Mouse (Mus musculus) brown adipose tissue, adult 24 weeks (tissue): ENCODE results near the gene Ube2m. TPM values are rescaled to one million over a fixed set of nuclear protein-coding genes. Genes with fewer than 3 reads are reported as not detected.

Experiments used
- H3K27ac ChIP-seq: fragments of 200-500 bp; replicated peaks from 2 replicates; pipeline ENCODE4 v1.5.1; 2012; ENCODE audit warnings: low read depth, mild to moderate bottlenecking, low read length
- H3K4me1 ChIP-seq: fragments of 200-500 bp; 2 replicates; pipeline ENCODE4 v1.6.1; 2012; ENCODE audit warnings: low read length, mixed read lengths; ENCODE audit not compliant: control insufficient read depth, insufficient read depth, insufficient read length
- H3K4me3 ChIP-seq: fragments of 200-500 bp; 2 replicates; pipeline ENCODE4 v1.5.1; 2012; ENCODE audit warnings: low read depth, mild to moderate bottlenecking, low read length, moderate library complexity; ENCODE audit not compliant: insufficient read depth
- polyA plus RNA-seq: library from polyadenylated mRNA; stranded (reverse); fragments of >200 nt; gene quantifications from 2 replicates; pipeline ENCODE4 v1.2.4, GENCODE M21; 2012; ENCODE audit not compliant: missing spikeins, insufficient read depth, insufficient read length

The Ube2m gene
- polyA plus RNA-seq, 1 experiment = 293 TPM

- no peak within 1 kb of the TSS for H3K4me3 ChIP-seq
- H3K4me1 ChIP-seq = no peaks in the 10 kb centered on the region
- H3K27ac ChIP-seq = no peak within 1 kb of the TSS
Observed at GRCm38 (mm10) chr7:12998053-12998452, 40.0 kb downstream of the Ube2m start, which contains the start of gene Slc27a5. Gene Slc27a5 (minus strand): TSS chr7:12998192.

- no peak overlapping the region for H3K4me3 ChIP-seq
- no peak overlapping the region for H3K27ac ChIP-seq
- H3K4me1 ChIP-seq = no peaks in the 10 kb centered on the region
Observed at GRCm38 (mm10) chr7:12997230-12997629, 40.8 kb downstream of the Ube2m start.

- Histone ChIP-seq H3K4me3 (no peak overlapping the region), H3K27ac (no peak overlapping the region), H3K4me1 (no peaks in the 10 kb centered on the region)
Observed at GRCm38 (mm10) chr7:12995862-12996261, 42.2 kb downstream of the Ube2m start.

GRCm38 (mm10) chr7:12993148-12993547 lies 44.9 kb downstream of the Ube2m start:
- no peak overlapping the region for H3K27ac ChIP-seq
- no peak overlapping the region for H3K4me3 ChIP-seq
- H3K4me1 ChIP-seq = no peaks in the 10 kb centered on the region

- no peak overlapping the region for H3K27ac ChIP-seq
Observed at GRCm38 (mm10) chr7:12992222-12992621, 45.9 kb downstream of the Ube2m start.

GRCm38 (mm10) chr7:12987409-12988189 lies 50.5 kb downstream of the Ube2m start:
- Histone ChIP-seq H3K4me1 (no peaks in the 10 kb centered on the region), H3K4me3 (no peak overlapping the region), H3K27ac (no peak overlapping the region)

More at GRCm38 (mm10) chr7:12992222-12992621, 45.9 kb downstream of the Ube2m start:
- H3K4me1 ChIP-seq = no peaks in the 10 kb centered on the region
- H3K4me3 ChIP-seq = no peak overlapping the region

- no peak overlapping the region for H3K4me3 ChIP-seq
- no peaks in the 10 kb centered on the region for H3K4me1 ChIP-seq
- no peak overlapping the region for H3K27ac ChIP-seq
Observed at GRCm38 (mm10) chr7:12986906-12987305, 51.2 kb downstream of the Ube2m start.

- H3K4me1 ChIP-seq = no peaks in the 10 kb centered on the region
- H3K27ac ChIP-seq = no peak overlapping the region
- no peak overlapping the region for H3K4me3 ChIP-seq
Observed at GRCm38 (mm10) chr7:12985724-12986123, 52.4 kb downstream of the Ube2m start.

Other genes starting within 250 kb of the Ube2m start
- not detected in 2 replicates for gene Zscan18, start 234.6 kb downstream of the Ube2m start, polyA plus RNA-seq
- 2.1 and 4.2 TPM in 2 replicates for gene Zfp329, start 219.4 kb downstream of the Ube2m start, polyA plus RNA-seq
- 12.2 and 15.1 TPM in 2 replicates for gene Zfp110, start 203.5 kb downstream of the Ube2m start, polyA plus RNA-seq
- gene Zfp128, start 157.1 kb downstream of the Ube2m start, polyA plus RNA-seq = 2.0 and 2.5 TPM in 2 replicates
- gene Zscan22, start 140.5 kb downstream of the Ube2m start, polyA plus RNA-seq = 3.0 and 3.6 TPM in 2 replicates
- gene Rps5, start 116.0 kb downstream of the Ube2m start, polyA plus RNA-seq = 533 and 648 TPM in 2 replicates
- gene Rnf225, start 110.9 kb downstream of the Ube2m start, polyA plus RNA-seq = not detected in 2 replicates
- 1.4 and 2.7 TPM in 2 replicates for gene Zfp324, start 72.4 kb downstream of the Ube2m start, polyA plus RNA-seq
- 0.55 and 1.2 TPM in 2 replicates for gene Zfp446, start 60.4 kb downstream of the Ube2m start, polyA plus RNA-seq
- not detected in 2 replicates for gene Slc27a5, start 40.1 kb downstream of the Ube2m start, polyA plus RNA-seq
- gene Trim28, start 39.2 kb downstream of the Ube2m start, polyA plus RNA-seq = 39.4 and 56.3 TPM in 2 replicates
- 2.1 and 4.0 TPM in 2 replicates for gene Zbtb45, start 28.2 kb downstream of the Ube2m start, polyA plus RNA-seq
- gene Chmp2a, start 3.5 kb downstream of the Ube2m start, polyA plus RNA-seq = 194 and 239 TPM in 2 replicates
- gene Mzf1, start 16.5 kb upstream of the Ube2m start, polyA plus RNA-seq = not detected in 2 replicates
- 0.16 TPM in 1 of 2 replicates, not detected in the other for gene Vmn1r85, start 56.9 kb upstream of the Ube2m start, polyA plus RNA-seq
- gene Vmn1r86, start 81.6 kb upstream of the Ube2m start, polyA plus RNA-seq = not detected in 2 replicates
- not detected in 2 replicates for gene Vmn1r87, start 101.9 kb upstream of the Ube2m start, polyA plus RNA-seq
- gene Vmn1r88, start 121.3 kb upstream of the Ube2m start, polyA plus RNA-seq = not detected in 2 replicates
- gene Vmn1r89, start 174.7 kb upstream of the Ube2m start, polyA plus RNA-seq = not detected in 2 replicates
- 3.7 and 3.9 TPM in 2 replicates for gene Lig1, start 239.0 kb upstream of the Ube2m start, polyA plus RNA-seq
- 5.0 and 6.5 TPM in 2 replicates for gene Zswim9, start 240.4 kb upstream of the Ube2m start, polyA plus RNA-seq